Mouse (Mus musculus): ENCODE results near the gene Kif7. TPM values are rescaled to one million over a fixed set of nuclear protein-coding genes. Genes with fewer than 3 reads are reported as not detected.

The Kif7 gene
- polyA plus RNA-seq, 1 experiment, result 0.86 TPM

GRCm38 (mm10) chr7:79680231-79680630 lies 35.3 kb downstream of the Kif7 start:
- no peaks in the 10 kb centered on the region for H3K27me3 ChIP-seq (ENCODE audit: control insufficient read depth, insufficient read depth, low read length)
- no peaks in the 10 kb centered on the region for H3K4me1 ChIP-seq (ENCODE audit: control insufficient read depth, insufficient read depth, insufficient read length, low read length)
- peaks cover 19% of the 10 kb centered on the region for H3K36me3 ChIP-seq (ENCODE audit: control insufficient read depth, insufficient read depth, low read length)
- TF ChIP-seq POLR2A (IDR thresholded peaks at IDR 0.05; ENCODE audit: low read depth, low read length), result no peak
- no peak for TF ChIP-seq CTCF (IDR thresholded peaks at IDR 0.05; ENCODE audit: extremely low read depth, insufficient read length, insufficient replicate concordance, low read depth, low read length)
- no peak overlapping the region for H3K4me3 ChIP-seq (ENCODE audit: low read depth, low read length)
- WGBS, result 82% methylated on average over 2 of the region's 2 CpGs
- no peak overlapping the region for H3K27ac ChIP-seq (ENCODE audit: insufficient read depth, low read depth, low read length)

- no peaks in the 10 kb centered on the region for H3K27me3 ChIP-seq (ENCODE audit: control insufficient read depth, insufficient read depth, low read length)
- H3K4me1 ChIP-seq (ENCODE audit: control insufficient read depth, insufficient read depth, insufficient read length, low read length), result no peaks in the 10 kb centered on the region
- no peak overlapping the region for H3K27ac ChIP-seq (ENCODE audit: insufficient read depth, low read depth, low read length)
- H3K36me3 ChIP-seq (ENCODE audit: control insufficient read depth, insufficient read depth, low read length), result peaks cover 19% of the 10 kb centered on the region
- no peak overlapping the region for H3K4me3 ChIP-seq (ENCODE audit: low read depth, low read length)
- TF ChIP-seq CTCF (IDR thresholded peaks at IDR 0.05; ENCODE audit: extremely low read depth, insufficient read length, insufficient replicate concordance, low read depth, low read length), result no peak
These were observed 36.3 kb downstream of the Kif7 start for GRCm38 (mm10) chr7:79679186-79679585.

GRCm38 (mm10) chr7:79670900-79671604 lies 44.5 kb downstream of the Kif7 start:
- H3K4me3 ChIP-seq (ENCODE audit: low read depth, low read length), result no peak overlapping the region
- TF ChIP-seq CTCF (IDR thresholded peaks at IDR 0.05; ENCODE audit: extremely low read depth, insufficient read length, insufficient replicate concordance, low read depth, low read length) (no peak), POLR2A (IDR thresholded peaks at IDR 0.05; ENCODE audit: low read depth, low read length) (no peak)
- H3K4me1 ChIP-seq (ENCODE audit: control insufficient read depth, insufficient read depth, insufficient read length, low read length), result no peaks in the 10 kb centered on the region
- peaks cover 21% of the 10 kb centered on the region for H3K36me3 ChIP-seq (ENCODE audit: control insufficient read depth, insufficient read depth, low read length)
- H3K27ac ChIP-seq (ENCODE audit: insufficient read depth, low read depth, low read length), result no peak overlapping the region
- H3K27me3 ChIP-seq (ENCODE audit: control insufficient read depth, insufficient read depth, low read length), result no peaks in the 10 kb centered on the region
- 87% methylated on average over 4 of the region's 4 CpGs for WGBS

GRCm38 (mm10) chr7:79666690-79667089 lies 48.8 kb downstream of the Kif7 start:
- Histone ChIP-seq H3K4me1 (ENCODE audit: control insufficient read depth, insufficient read depth, insufficient read length, low read length) (peaks cover 3% of the 10 kb centered on the region; the same call in 1 of the 2 replicates), H3K4me3 (ENCODE audit: low read depth, low read length) (no peak overlapping the region), H3K27ac (ENCODE audit: insufficient read depth, low read depth, low read length) (no peak overlapping the region), H3K27me3 (ENCODE audit: control insufficient read depth, insufficient read depth, low read length) (no peaks in the 10 kb centered on the region), H3K36me3 (ENCODE audit: control insufficient read depth, insufficient read depth, low read length) (peaks cover 16% of the 10 kb centered on the region)
- TF ChIP-seq POLR2A (IDR thresholded peaks at IDR 0.05; ENCODE audit: low read depth, low read length) (no peak), CTCF (IDR thresholded peaks at IDR 0.05; ENCODE audit: extremely low read depth, insufficient read length, insufficient replicate concordance, low read depth, low read length) (no peak)

- H3K4me1 ChIP-seq (ENCODE audit: control insufficient read depth, insufficient read depth, insufficient read length, low read length), result peaks cover 5% of the 10 kb centered on the region
- peak overlapping the region; percentile 87 for H3K4me3 ChIP-seq (ENCODE audit: low read depth, low read length)
- WGBS, result 2% methylated on average over 5 of the region's 5 CpGs
- peaks cover 2% of the 10 kb centered on the region; the same call in 1 of the 2 replicates for H3K36me3 ChIP-seq (ENCODE audit: control insufficient read depth, insufficient read depth, low read length)
- H3K27ac ChIP-seq (ENCODE audit: insufficient read depth, low read depth, low read length), result no peak overlapping the region
- TF ChIP-seq POLR2A (IDR thresholded peaks at IDR 0.05; ENCODE audit: low read depth, low read length) (no peak), CTCF (IDR thresholded peaks at IDR 0.05; ENCODE audit: extremely low read depth, insufficient read length, insufficient replicate concordance, low read depth, low read length) (no peak)
- no peaks in the 10 kb centered on the region for H3K27me3 ChIP-seq (ENCODE audit: control insufficient read depth, insufficient read depth, low read length)
These were observed 54.1 kb downstream of the Kif7 start for GRCm38 (mm10) chr7:79661253-79661890.

GRCm38 (mm10) chr7:79660291-79661150 lies 55.0 kb downstream of the Kif7 start:
- Histone ChIP-seq H3K27ac (ENCODE audit: insufficient read depth, low read depth, low read length) (no peak overlapping the region), H3K4me1 (ENCODE audit: control insufficient read depth, insufficient read depth, insufficient read length, low read length) (peaks cover 5% of the 10 kb centered on the region), H3K36me3 (ENCODE audit: control insufficient read depth, insufficient read depth, low read length) (peaks cover under 1% of the 10 kb centered on the region; the same call in 1 of the 2 replicates), H3K27me3 (ENCODE audit: control insufficient read depth, insufficient read depth, low read length) (no peaks in the 10 kb centered on the region), H3K4me3 (ENCODE audit: low read depth, low read length) (peak overlapping the region; percentile 87)
- WGBS, result under 1% methylated on average over 73 of the region's 73 CpGs
- TF ChIP-seq CTCF (IDR thresholded peaks at IDR 0.05; ENCODE audit: extremely low read depth, insufficient read length, insufficient replicate concordance, low read depth, low read length) (no peak), POLR2A (IDR thresholded peaks at IDR 0.05; ENCODE audit: low read depth, low read length) (no peak)

Measured in small intestine, adult 2 months (tissue).